Mouse (Mus musculus) heart, adult 2 months (tissue): Measurements from ENCODE around the gene Wbp2. TPM values are rescaled to one million over a fixed set of nuclear protein-coding genes. Genes with fewer than 3 reads are reported as not detected.

Experiments used
- DNase-seq, 2 experiments: peaks; one replicate each; pipeline ENCODE4 v3.0.0; 2021
- H3K27ac ChIP-seq: fragments of 200-600 bp; 2 replicates; pipeline ENCODE4 v1.8.1; 2022
- H3K27me3 ChIP-seq: fragments of 200-500 bp; 2 replicates; pipeline ENCODE4 v1.6.1; 2012; ENCODE audit warnings: mild to moderate bottlenecking, low read length, inconsistent platforms, mixed read lengths; ENCODE audit not compliant: control insufficient read depth, insufficient read depth
- H3K36me3 ChIP-seq: fragments of 200-500 bp; 2 replicates; pipeline ENCODE4 v1.6.1; 2012; ENCODE audit warnings: low read length, inconsistent platforms; ENCODE audit not compliant: control insufficient read depth, insufficient read depth
- H3K4me1 ChIP-seq: fragments of 200-500 bp; 2 replicates; pipeline ENCODE4 v1.6.1; 2011; ENCODE audit warnings: low read length; ENCODE audit not compliant: control insufficient read depth, insufficient read depth
- H3K4me3 ChIP-seq: fragments of 200-600 bp; 2 replicates; pipeline ENCODE4 v1.8.1; 2022
- H3K79me2 ChIP-seq: fragments of 200-500 bp; replicated peaks from 2 replicates; pipeline ENCODE4 v1.6.1; 2012; ENCODE audit warnings: mild to moderate bottlenecking, inconsistent platforms, low read length, moderate library complexity, mixed read lengths; ENCODE audit not compliant: control insufficient read depth, insufficient read depth
- H3K9ac ChIP-seq: fragments of 200-500 bp; 2 replicates; pipeline ENCODE4 v1.6.1; 2012; ENCODE audit warnings: low read depth, mild to moderate bottlenecking, control low read depth, inconsistent platforms, low read length, mixed read lengths
- CTCF ChIP-seq: fragments of 200-600 bp; IDR thresholded peaks from 2 replicates; pipeline ENCODE4 v1.8.1; 2022; ENCODE audit warnings: antibody characterized with exemption, mild to moderate bottlenecking, moderate library complexity
- EP300 ChIP-seq: fragments of 200-500 bp; IDR thresholded peaks from 2 replicates; pipeline ENCODE4 v1.6.1; 2011; ENCODE audit warnings: low read depth, low read length, control low read depth; ENCODE audit not compliant: insufficient read depth
- POLR2A ChIP-seq: fragments of 200-500 bp; IDR thresholded peaks from 2 replicates; pipeline ENCODE4 v1.6.1; 2011; ENCODE audit warnings: mild to moderate bottlenecking, low read depth, low read length, control low read depth; ENCODE audit not compliant: insufficient read depth
- WGBS: fragments of 180-500 bp; shearing (Covaris S2); methylation state at CpG from one replicate; pipeline ENCODE4 v1.1.7; 2018; 5-methylcytosine and 5-hydroxymethylcytosine counted together
- intact Hi-C: fragments of 180-260 bp; cut with DNase I; formaldehyde crosslinking; loops from one replicate; pipeline ENCODE4 v1.15.1; 2025
- polyA plus RNA-seq: library from polyadenylated mRNA; depleted of rRNA; stranded (reverse); fragments of >200 nt; gene quantifications from 2 replicates; pipeline ENCODE4 v1.2.3, GENCODE M21; 2012
- total RNA-seq, 2 experiments: library from RNA; stranded (reverse); gene quantifications; 2 replicates each; pipeline ENCODE4 v1.2.3; 2021

The Wbp2 gene
- total and polyA plus RNA-seq, 3 experiments = 91.0 to 176 (median 108) TPM

DNA sequence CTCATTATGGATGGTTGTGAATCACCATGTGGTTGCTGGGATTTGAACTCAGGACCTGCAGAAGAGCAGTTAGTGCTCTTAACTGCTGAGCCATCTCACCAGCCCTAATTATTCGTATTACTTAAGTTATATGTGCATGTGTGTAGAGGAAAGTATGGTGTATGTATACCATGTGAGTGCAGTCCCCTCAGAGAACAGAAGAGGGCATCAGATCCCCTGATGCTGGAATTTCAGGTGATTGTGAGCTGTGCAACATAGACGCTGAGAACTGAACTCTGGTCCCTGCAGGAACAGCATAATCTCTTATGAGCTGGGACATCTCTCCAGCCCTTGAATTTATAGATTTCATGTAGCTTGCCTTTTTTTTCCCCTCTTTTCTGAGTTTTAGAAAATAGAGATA is 45.0 kb downstream of the Wbp2 start:
- peaks cover 5% of the 10 kb centered on the region for H3K4me1 ChIP-seq
- H3K4me3 ChIP-seq = no peak overlapping the region
- H3K27ac ChIP-seq = no peak overlapping the region
- no peak overlapping the region for H3K9ac ChIP-seq
- TF ChIP-seq EP300 = no peak
- TF ChIP-seq CTCF = peak; percentile 34
- no peaks in the 10 kb centered on the region for H3K27me3 ChIP-seq
- H3K36me3 ChIP-seq = peaks cover 3% of the 10 kb centered on the region
- peaks cover 8% of the 10 kb centered on the region for H3K79me2 ChIP-seq
- WGBS = 96% methylated on average over 2 of the region's 2 CpGs
- intact Hi-C loops = no loop called here
- DNase-seq = no peak

DNA sequence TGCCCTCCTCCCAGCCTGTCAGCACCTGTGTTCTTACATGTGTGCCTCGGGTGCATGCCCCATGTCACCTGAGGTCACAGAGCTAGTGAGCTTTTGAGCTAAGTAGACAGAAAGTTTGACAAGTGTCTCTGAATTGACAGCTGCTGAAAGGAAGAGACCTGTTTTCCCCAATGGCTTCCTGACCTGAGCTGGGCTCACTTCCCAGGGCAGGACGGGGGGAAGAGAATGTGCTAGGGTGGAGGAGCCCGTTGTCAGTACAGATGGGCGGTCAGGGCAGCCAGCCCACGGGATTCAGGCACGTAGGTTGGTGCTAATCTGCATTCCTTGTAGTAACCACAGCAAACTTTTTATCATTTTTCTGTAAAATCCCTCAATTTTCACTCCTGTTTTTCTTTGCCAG is 46.2 kb downstream of the Wbp2 start:
- Histone ChIP-seq H3K36me3 (peaks cover 3% of the 10 kb centered on the region), H3K9ac (no peak overlapping the region), H3K4me1 (peaks cover 5% of the 10 kb centered on the region), H3K27ac (peak overlapping the region; percentile 55), H3K4me3 (no peak overlapping the region), H3K79me2 (peaks cover 8% of the 10 kb centered on the region), H3K27me3 (no peaks in the 10 kb centered on the region)
- intact Hi-C loops = no loop called here
- WGBS = 37% methylated on average over 6 of the region's 6 CpGs
- DNase-seq = peak in 1 of 2 experiments; percentile 49
- TF ChIP-seq EP300 (0 out of 2 replicates have a peak, but pooled peaks have one; percentile 39), CTCF (no peak)

DNA sequence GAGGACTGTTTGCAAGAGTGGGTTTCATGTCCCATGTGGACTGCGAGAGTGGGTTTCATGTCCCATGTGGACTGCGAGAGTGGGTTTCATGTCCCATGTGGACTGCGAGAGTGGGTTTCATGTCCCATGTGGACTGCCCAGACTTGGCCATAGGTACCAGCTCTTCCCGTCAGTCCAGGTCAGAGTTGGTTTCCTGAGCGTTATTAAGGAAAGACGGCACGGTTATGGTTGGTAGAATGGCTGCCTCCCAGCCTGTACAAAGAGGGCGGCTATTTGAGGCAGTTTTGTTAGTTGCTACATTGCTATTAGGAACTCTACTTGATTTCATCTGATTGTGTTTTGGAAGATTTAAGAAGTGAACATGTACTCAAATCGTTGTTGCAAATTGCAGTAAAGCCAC is 49.0 kb downstream of the Wbp2 start:
- 85% methylated on average over 9 of the region's 9 CpGs for WGBS
- H3K79me2 ChIP-seq = peaks cover 14% of the 10 kb centered on the region
- no peak overlapping the region for H3K9ac ChIP-seq
- H3K27ac ChIP-seq = no peak overlapping the region
- H3K36me3 ChIP-seq = peaks cover 3% of the 10 kb centered on the region
- TF ChIP-seq CTCF = no peak
- no peak for TF ChIP-seq POLR2A
- no peak for TF ChIP-seq EP300
- H3K4me3 ChIP-seq = no peak overlapping the region
- H3K4me1 ChIP-seq = peaks cover 5% of the 10 kb centered on the region
- no peak for DNase-seq
- no peaks in the 10 kb centered on the region for H3K27me3 ChIP-seq
- intact Hi-C loops = no loop called here

DNA sequence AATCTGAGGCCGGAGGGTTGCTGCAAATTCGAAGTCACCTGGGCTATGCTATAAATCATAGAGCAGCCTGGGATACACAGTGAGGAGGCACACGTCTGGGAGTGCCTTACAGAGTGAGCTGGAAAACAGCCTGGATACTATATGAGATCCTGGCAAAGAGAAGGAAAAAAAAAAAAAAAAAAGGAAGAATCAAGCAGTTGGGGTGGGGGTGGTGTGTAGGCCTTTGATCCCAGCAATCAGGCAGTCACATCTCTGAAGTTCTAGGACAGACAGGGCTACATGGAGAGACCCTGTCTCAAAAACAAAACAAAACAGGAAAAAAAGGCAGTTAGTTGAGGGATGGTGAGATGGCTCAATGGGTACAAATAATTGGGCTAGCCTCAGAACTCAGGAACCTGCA is 50.1 kb downstream of the Wbp2 start:
- WGBS = 94% methylated on average over 3 of the region's 3 CpGs
- peaks cover 5% of the 10 kb centered on the region for H3K4me1 ChIP-seq
- no peak overlapping the region for H3K27ac ChIP-seq
- no peak overlapping the region for H3K9ac ChIP-seq
- H3K36me3 ChIP-seq = peaks cover 3% of the 10 kb centered on the region
- peaks cover 14% of the 10 kb centered on the region for H3K79me2 ChIP-seq
- no peaks in the 10 kb centered on the region for H3K27me3 ChIP-seq
- no peak for DNase-seq
- no peak overlapping the region for H3K4me3 ChIP-seq
- TF ChIP-seq CTCF (no peak), POLR2A (no peak), EP300 (no peak)
- intact Hi-C loops = no loop called here

DNA sequence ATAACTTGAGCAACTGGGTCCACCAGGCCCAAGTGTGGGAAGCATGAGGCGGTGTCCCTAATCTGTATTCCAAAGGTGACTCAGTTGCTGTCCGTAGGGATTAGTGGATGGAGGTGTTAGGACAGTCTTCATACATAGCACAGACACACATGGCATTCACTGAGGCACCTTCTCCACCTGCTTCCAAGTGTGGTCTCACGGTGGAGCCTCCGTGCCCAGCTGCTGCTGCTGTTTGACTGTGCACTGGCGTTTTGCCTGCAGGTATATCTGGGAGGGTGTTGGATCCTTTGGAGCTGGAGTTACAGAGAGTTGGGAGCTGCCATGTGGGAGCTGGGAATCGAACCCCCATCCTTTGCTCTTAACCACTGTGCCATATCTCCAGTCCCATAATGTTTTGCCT is 52.2 kb downstream of the Wbp2 start:
- Histone ChIP-seq H3K36me3 (no peaks in the 10 kb centered on the region; the same call in 1 of the 2 replicates), H3K27me3 (no peaks in the 10 kb centered on the region), H3K79me2 (peaks cover 12% of the 10 kb centered on the region), H3K4me1 (peaks cover 9% of the 10 kb centered on the region), H3K9ac (no peak overlapping the region), H3K4me3 (no peak overlapping the region), H3K27ac (no peak overlapping the region)
- no peak for DNase-seq
- intact Hi-C loops = no loop called here
- TF ChIP-seq CTCF (no peak), POLR2A (no peak)
- WGBS = 92% methylated on average over 6 of the region's 6 CpGs

DNA sequence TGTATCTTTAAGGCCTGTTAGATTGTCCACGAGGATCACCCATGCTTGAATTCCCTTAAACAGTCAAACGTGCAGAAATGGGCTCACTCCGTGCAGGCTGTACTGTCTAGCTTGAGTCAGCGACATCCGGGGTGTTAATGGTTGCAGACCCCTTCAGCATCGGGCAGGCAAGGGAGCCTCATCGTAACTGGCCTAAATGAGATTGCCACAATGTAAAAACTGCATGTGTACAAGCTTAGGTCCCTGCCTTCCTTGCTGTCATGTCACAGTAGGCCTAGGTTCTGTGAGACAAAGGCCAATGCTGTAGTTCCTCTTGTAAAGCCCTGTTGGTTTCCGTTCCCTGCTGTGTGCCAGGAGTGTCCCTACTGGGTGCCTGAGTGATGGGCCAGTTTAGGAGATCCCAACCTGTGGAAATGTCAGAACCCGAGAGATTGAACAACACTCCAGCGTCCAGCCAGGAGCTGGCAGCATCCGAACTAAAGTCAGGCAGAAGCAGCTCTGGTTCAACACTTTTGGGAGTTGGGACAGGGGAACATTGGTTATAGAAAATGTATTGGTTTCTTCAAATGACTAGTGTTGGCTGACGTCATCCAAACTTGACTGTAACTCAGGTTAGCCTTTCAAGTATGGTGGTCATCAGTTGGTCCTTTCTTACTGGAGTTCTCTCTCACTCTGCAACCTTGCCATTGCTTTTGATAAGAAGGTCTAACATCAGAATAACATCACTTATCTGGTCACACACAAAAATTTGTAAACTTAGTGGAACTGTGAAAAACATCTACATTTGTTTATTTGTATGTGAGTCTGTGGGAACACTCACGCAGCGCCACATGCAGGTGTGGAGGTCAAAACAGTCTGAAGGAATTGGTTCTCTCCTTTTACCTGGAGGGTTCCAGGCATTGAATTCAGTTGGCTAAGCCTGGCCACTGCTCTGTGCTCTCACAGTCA is 55.6 kb downstream of the Wbp2 start:
- DNase-seq = peak in 1 of 2 experiments; percentile 64
- Histone ChIP-seq H3K79me2 (peaks cover 6% of the 10 kb centered on the region), H3K4me1 (peaks cover 11% of the 10 kb centered on the region), H3K27ac (peak overlapping the region; percentile 99), H3K36me3 (no peaks in the 10 kb centered on the region), H3K27me3 (no peaks in the 10 kb centered on the region), H3K9ac (peak overlapping the region; percentile 92), H3K4me3 (peak overlapping the region; percentile 98)
- 21% methylated on average over 14 of the region's 14 CpGs for WGBS
- 0 out of 2 replicates have a peak, but pooled peaks have one; percentile 9 for TF ChIP-seq EP300
- no peak for TF ChIP-seq CTCF
- intact Hi-C loops = loop anchor here (1.0 kb wide), 1 partner anchor 55 kb away; the partner anchor contains the start of gene Wbp2
